Mouse (Mus musculus): ENCODE results near the gene Gm20715. TPM values are rescaled to one million over a fixed set of nuclear protein-coding genes. Genes with fewer than 3 reads are reported as not detected.

Gene Gm20715
- polyA plus RNA-seq, 1 experiment from 2014 or later = not detected

GRCm38 (mm10) chr7:6381431-6381830 is 28.6 kb upstream of the Gm20715 start:
- Histone ChIP-seq H3K4me3 (replicated peaks) (no peak overlapping the region), H3K9ac (no peak overlapping the region), H3K4me2 (no peak overlapping the region), H3K36me3 (replicated peaks) (no peaks in the 10 kb centered on the region), H3K27me3 (no peaks in the 10 kb centered on the region), H3K4me1 (replicated peaks) (peaks cover 23% of the 10 kb centered on the region), H3K9me3 (replicated peaks) (no peaks in the 10 kb centered on the region), H3K27ac (replicated peaks) (no peak overlapping the region)
- 62% methylated on average over 2 of the region's 2 CpGs for whole genome bisulfite sequencing (ENCODE audit: insufficient replicate concordance)
- no peak for ATAC-seq (ENCODE audit: insufficient read depth)

- peaks cover 23% of the 10 kb centered on the region for H3K4me1 ChIP-seq (replicated peaks)
- no peaks in the 10 kb centered on the region for H3K36me3 ChIP-seq (replicated peaks)
- peak within 1 kb of the TSS; percentile 62 for H3K4me3 ChIP-seq (replicated peaks)
- peak within 1 kb of the TSS; percentile 75 for H3K4me2 ChIP-seq
- ATAC-seq (ENCODE audit: insufficient read depth) = peak; percentile 93
- no peaks in the 10 kb centered on the region for H3K9me3 ChIP-seq (replicated peaks)
- under 1% methylated on average over 28 of the region's 28 CpGs for WGBS (ENCODE audit: insufficient replicate concordance)
- H3K27me3 ChIP-seq = no peaks in the 10 kb centered on the region
- peak within 1 kb of the TSS; percentile 42 for H3K9ac ChIP-seq
- H3K27ac ChIP-seq (replicated peaks) = no peak within 1 kb of the TSS
Observed at GRCm38 (mm10) chr7:6383044-6383455, 27.0 kb upstream of the Gm20715 start, which contains the start of gene Zfp28. Zfp28 (plus strand) TSS chr7:6383295.

GRCm38 (mm10) chr7:6384011-6384410 is 26.1 kb upstream of the Gm20715 start:
- no peaks in the 10 kb centered on the region for H3K36me3 ChIP-seq (replicated peaks)
- H3K9ac ChIP-seq = no peak overlapping the region
- WGBS (ENCODE audit: insufficient replicate concordance) = 18% methylated on average over 8 of the region's 8 CpGs
- no peaks in the 10 kb centered on the region for H3K9me3 ChIP-seq (replicated peaks)
- ATAC-seq (ENCODE audit: insufficient read depth) = no peak
- peak overlapping the region; percentile 62; the same call in 1 of the 2 replicates for H3K4me3 ChIP-seq (replicated peaks)
- no peak overlapping the region for H3K27ac ChIP-seq (replicated peaks)
- H3K4me1 ChIP-seq (replicated peaks) = peaks cover 23% of the 10 kb centered on the region
- no peaks in the 10 kb centered on the region for H3K27me3 ChIP-seq
- peak overlapping the region; percentile 75 for H3K4me2 ChIP-seq

GRCm38 (mm10) chr7:6386995-6387394 is 23.1 kb upstream of the Gm20715 start:
- 83% methylated on average over 8 of the region's 8 CpGs for WGBS (ENCODE audit: insufficient replicate concordance)
- no peak for ATAC-seq (ENCODE audit: insufficient read depth)
- H3K36me3 ChIP-seq (replicated peaks) = 0 out of 2 replicates have a peak, but pooled peaks cover 7% of the 10 kb centered on the region
- no peaks in the 10 kb centered on the region for H3K27me3 ChIP-seq
- H3K4me3 ChIP-seq (replicated peaks) = no peak overlapping the region
- no peak overlapping the region for H3K27ac ChIP-seq (replicated peaks)
- H3K4me2 ChIP-seq = no peak overlapping the region
- H3K9ac ChIP-seq = no peak overlapping the region
- peaks cover 23% of the 10 kb centered on the region for H3K4me1 ChIP-seq (replicated peaks)
- H3K9me3 ChIP-seq (replicated peaks) = no peaks in the 10 kb centered on the region

GRCm38 (mm10) chr7:6388971-6389370 is 21.1 kb upstream of the Gm20715 start:
- 69% methylated on average over 5 of the region's 5 CpGs for WGBS (ENCODE audit: insufficient replicate concordance)
- H3K27ac ChIP-seq (replicated peaks) = no peak overlapping the region

GRCm38 (mm10) chr7:6389449-6389848 is 20.6 kb upstream of the Gm20715 start:
- no peak for ATAC-seq (ENCODE audit: insufficient read depth)
- WGBS (ENCODE audit: insufficient replicate concordance) = 53% methylated on average over 5 of the region's 5 CpGs

More at GRCm38 (mm10) chr7:6388971-6389370, 21.1 kb upstream of the Gm20715 start:
- peaks cover 3% of the 10 kb centered on the region for H3K4me1 ChIP-seq (replicated peaks)
- no peak overlapping the region for H3K4me3 ChIP-seq (replicated peaks)
- 0 out of 2 replicates have a peak, but pooled peaks cover 13% of the 10 kb centered on the region for H3K36me3 ChIP-seq (replicated peaks)
- H3K9me3 ChIP-seq (replicated peaks) = no peaks in the 10 kb centered on the region
- no peak overlapping the region for H3K4me2 ChIP-seq
- no peaks in the 10 kb centered on the region for H3K27me3 ChIP-seq
- ATAC-seq (ENCODE audit: insufficient read depth) = no peak
- H3K9ac ChIP-seq = no peak overlapping the region

GRCm38 (mm10) chr7:6397996-6398975 is 11.8 kb upstream of the Gm20715 start, which contains the start of gene Smim17:
Smim17 (plus strand) TSS chr7:6398715.
- Histone ChIP-seq H3K9me3 (replicated peaks) (no peaks in the 10 kb centered on the region), H3K27me3 (no peaks in the 10 kb centered on the region), H3K9ac (no peak within 1 kb of the TSS), H3K27ac (replicated peaks) (no peak within 1 kb of the TSS), H3K36me3 (replicated peaks) (0 out of 2 replicates have a peak, but pooled peaks cover under 1% of the 10 kb centered on the region), H3K4me3 (replicated peaks) (peak within 1 kb of the TSS; percentile 52), H3K4me2 (peak within 1 kb of the TSS; percentile 69), H3K4me1 (replicated peaks) (peaks cover 7% of the 10 kb centered on the region)
- 24% methylated on average over 25 of the region's 25 CpGs for WGBS (ENCODE audit: insufficient replicate concordance)
- ATAC-seq (ENCODE audit: insufficient read depth) = no peak

More at GRCm38 (mm10) chr7:6389449-6389848, 20.6 kb upstream of the Gm20715 start:
- Histone ChIP-seq H3K36me3 (replicated peaks) (0 out of 2 replicates have a peak, but pooled peaks cover 13% of the 10 kb centered on the region), H3K4me2 (no peak overlapping the region), H3K9ac (no peak overlapping the region), H3K27me3 (no peaks in the 10 kb centered on the region), H3K27ac (replicated peaks) (no peak overlapping the region), H3K4me1 (replicated peaks) (no peaks in the 10 kb centered on the region), H3K9me3 (replicated peaks) (no peaks in the 10 kb centered on the region), H3K4me3 (replicated peaks) (no peak overlapping the region)

GRCm38 (mm10) chr7:6414626-6415441 is 4.8 kb downstream of the Gm20715 start:
- Histone ChIP-seq H3K4me1 (replicated peaks) (no peaks in the 10 kb centered on the region), H3K27me3 (no peaks in the 10 kb centered on the region; the same call in 1 of the 2 replicates), H3K36me3 (replicated peaks) (no peaks in the 10 kb centered on the region), H3K4me2 (no peak overlapping the region), H3K9ac (no peak overlapping the region), H3K9me3 (replicated peaks) (no peaks in the 10 kb centered on the region), H3K4me3 (replicated peaks) (no peak overlapping the region), H3K27ac (replicated peaks) (no peak overlapping the region)
- WGBS (ENCODE audit: insufficient replicate concordance) = 6% methylated on average over 21 of the region's 22 CpGs
- ATAC-seq (ENCODE audit: insufficient read depth) = no peak

- ATAC-seq (ENCODE audit: insufficient read depth) = no peak
- H3K27me3 ChIP-seq = no peaks in the 10 kb centered on the region; the same call in 1 of the 2 replicates
- no peak overlapping the region for H3K9ac ChIP-seq
- no peaks in the 10 kb centered on the region for H3K9me3 ChIP-seq (replicated peaks)
- H3K4me2 ChIP-seq = no peak overlapping the region
- H3K27ac ChIP-seq (replicated peaks) = no peak overlapping the region
- no peaks in the 10 kb centered on the region for H3K4me1 ChIP-seq (replicated peaks)
- no peaks in the 10 kb centered on the region for H3K36me3 ChIP-seq (replicated peaks)
- no peak overlapping the region for H3K4me3 ChIP-seq (replicated peaks)
- WGBS (ENCODE audit: insufficient replicate concordance) = 21% methylated on average over 8 of the region's 8 CpGs
Observed at GRCm38 (mm10) chr7:6415442-6415787, 5.3 kb downstream of the Gm20715 start.

GRCm38 (mm10) chr7:6419894-6420293 is 9.8 kb downstream of the Gm20715 start:
- H3K27me3 ChIP-seq = no peaks in the 10 kb centered on the region
- no peaks in the 10 kb centered on the region for H3K4me1 ChIP-seq (replicated peaks)
- H3K27ac ChIP-seq (replicated peaks) = no peak overlapping the region
- no peak overlapping the region for H3K4me2 ChIP-seq
- H3K9me3 ChIP-seq (replicated peaks) = no peaks in the 10 kb centered on the region
- H3K36me3 ChIP-seq (replicated peaks) = no peaks in the 10 kb centered on the region
- H3K9ac ChIP-seq = no peak overlapping the region
- no peak overlapping the region for H3K4me3 ChIP-seq (replicated peaks)
- 58% methylated on average over 6 of the region's 6 CpGs for WGBS (ENCODE audit: insufficient replicate concordance)
- no peak for ATAC-seq (ENCODE audit: insufficient read depth)

- no peak for ATAC-seq (ENCODE audit: insufficient read depth)
- no peaks in the 10 kb centered on the region for H3K36me3 ChIP-seq (replicated peaks)
Observed at GRCm38 (mm10) chr7:6429381-6429780, 19.3 kb downstream of the Gm20715 start.

More at GRCm38 (mm10) chr7:6429381-6429780, 19.3 kb downstream of the Gm20715 start:
- Histone ChIP-seq H3K9ac (no peak overlapping the region), H3K4me2 (no peak overlapping the region), H3K27me3 (no peaks in the 10 kb centered on the region), H3K9me3 (replicated peaks) (peaks cover 10% of the 10 kb centered on the region; the same call in 1 of the 2 replicates), H3K4me3 (replicated peaks) (no peak overlapping the region), H3K27ac (replicated peaks) (no peak overlapping the region), H3K4me1 (replicated peaks) (no peaks in the 10 kb centered on the region)
- WGBS (ENCODE audit: insufficient replicate concordance) = 70% methylated on average over 3 of the region's 3 CpGs

Data from liver, embryonic 15.5 days (tissue).